Mouse (Mus musculus): ENCODE data around the gene Trim12a. TPM values are rescaled to one million over a fixed set of nuclear protein-coding genes. Genes with fewer than 3 reads are reported as not detected.
"Not testable (repeated sequence)": the region's sequence is repeated elsewhere in the genome, so short reads cannot be mapped to it uniquely, and the experiment has no call there.

Gene Trim12a
- total RNA-seq (2015) (47.7 and 58.0 TPM in 2 replicates), total RNA-seq (2017) (63.9 and 69.0 TPM in 2 replicates)

- ATAC-seq (replicated peaks; ENCODE audit: poor library complexity) = peak; percentile 89
Observed at GRCm38 (mm10) chr7:104315369-104316080, at the start of gene Trim12a. Gene Trim12a, minus strand, starts transcription at chr7:104315466.

GRCm38 (mm10) chr7:104353600-104353967 lies 38.3 kb upstream of the Trim12a start:
- peak; percentile 32 for ATAC-seq (replicated peaks; ENCODE audit: poor library complexity)

GRCm38 (mm10) chr7:104352717-104353599 lies 37.7 kb upstream of the Trim12a start, which contains the start of gene Trim12c:
Gene Trim12c, minus strand, starts transcription at chr7:104353362.
- ATAC-seq (replicated peaks; ENCODE audit: poor library complexity) = peak; percentile 96

- peak; percentile 72 for ATAC-seq (replicated peaks; ENCODE audit: poor library complexity)
Observed at GRCm38 (mm10) chr7:104348043-104348442, 32.8 kb upstream of the Trim12a start.

- not testable (repeated sequence) for ATAC-seq (replicated peaks; ENCODE audit: poor library complexity)
Observed at GRCm38 (mm10) chr7:104340744-104341143, 25.5 kb upstream of the Trim12a start.

- ATAC-seq (replicated peaks; ENCODE audit: poor library complexity) = peak; percentile 34; the same call in 1 of the 2 replicates
Observed at GRCm38 (mm10) chr7:104335547-104335946, 20.3 kb upstream of the Trim12a start.

GRCm38 (mm10) chr7:104329171-104329570 lies 13.9 kb upstream of the Trim12a start, which contains the start of gene Trim34b:
Gene Trim34b, plus strand, starts transcription at chr7:104329471.
- ATAC-seq (replicated peaks; ENCODE audit: poor library complexity) = not testable (repeated sequence)

GRCm38 (mm10) chr7:104322028-104322427 lies 6.8 kb upstream of the Trim12a start:
- no peak for ATAC-seq (replicated peaks; ENCODE audit: poor library complexity)

- ATAC-seq (replicated peaks; ENCODE audit: poor library complexity) = peak; percentile 70
Observed at GRCm38 (mm10) chr7:104314796-104315353, 391 bp downstream of the Trim12a start.

GRCm38 (mm10) chr7:104291638-104292400 lies 23.4 kb downstream of the Trim12a start:
- no peak for ATAC-seq (replicated peaks; ENCODE audit: poor library complexity)

GRCm38 (mm10) chr7:104290641-104291040 lies 24.6 kb downstream of the Trim12a start:
- no peak for ATAC-seq (replicated peaks; ENCODE audit: poor library complexity)

GRCm38 (mm10) chr7:104287576-104288443 lies 27.5 kb downstream of the Trim12a start, which contains the start of gene Trim5:
Gene Trim5, minus strand, starts transcription at chr7:104288094.
- peak; percentile 99 for ATAC-seq (replicated peaks; ENCODE audit: poor library complexity)

GRCm38 (mm10) chr7:104279361-104279760 lies 35.9 kb downstream of the Trim12a start:
- peak; percentile 52 for ATAC-seq (replicated peaks; ENCODE audit: poor library complexity)

- ATAC-seq (replicated peaks; ENCODE audit: poor library complexity) = not testable (repeated sequence)
Observed at GRCm38 (mm10) chr7:104265335-104265734, 49.9 kb downstream of the Trim12a start.

- not testable (repeated sequence) for ATAC-seq (replicated peaks; ENCODE audit: poor library complexity)
Observed at GRCm38 (mm10) chr7:104260380-104260779, 54.9 kb downstream of the Trim12a start.
